Mouse (Mus musculus): Measurements from ENCODE around the gene Sertad2.

DNA sequence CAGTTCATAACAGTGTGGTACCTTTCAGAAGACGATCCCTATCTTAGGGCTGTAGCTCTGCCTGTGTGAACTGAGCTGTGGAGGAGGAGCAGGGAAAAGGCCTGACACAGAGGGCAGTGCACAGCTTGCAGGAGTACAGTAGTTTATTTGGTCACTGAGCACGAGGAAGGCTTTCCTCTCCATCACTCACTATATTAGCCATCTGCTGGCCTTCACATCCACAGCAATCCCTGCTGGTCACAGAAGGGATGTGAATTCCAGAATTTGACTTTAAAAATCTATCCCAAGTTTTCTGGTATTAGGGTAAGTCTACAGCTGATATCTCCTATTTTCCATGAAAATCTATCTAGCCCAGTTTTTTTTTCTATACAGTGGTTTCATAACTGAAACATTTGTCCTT, 85.2 kb downstream of the Sertad2 start:
- TF ChIP-seq CTCF (conservative IDR thresholded peaks at IDR 0.05; ENCODE audit: insufficient read depth, insufficient read length, low read depth, low read length) (0 out of 2 replicates have a peak, but pooled peaks have one; percentile 11), POLR2A (IDR thresholded peaks at IDR 0.05; ENCODE audit: low read depth, low read length) (no peak)

All from kidney, adult 2 months (tissue).